Mouse (Mus musculus) thymus, postnatal 25 days (tissue): ENCODE data around the gene Fpr-rs6.

Experiments used
- DNase-seq: peaks from one replicate; pipeline ENCODE4 v3.0.0; 2022

Fpr-rs6 gene

GRCm38 (mm10) chr17:20182997-20183396, at the start of gene Fpr-rs6:
TSS of gene Fpr-rs6 (minus strand) at chr17:20183097.
- no peak for DNase-seq
